Comparison of ENCODE assay signal across 14 mouse cellular contexts in genomic region chr16:5007492-5007891, GRCm38 (mm10). TPM values are rescaled to one million over a fixed set of nuclear protein-coding genes. Genes with fewer than 3 reads are reported as not detected.
DNase-seq lines count a peak whose midpoint lies in the region; ATAC-seq and TF ChIP-seq lines count a peak whose summit lies in the region.
"Had no signal": no experiment of that assay in that cellular context is flagged by ENCODE, and none has a peak within 500 bp of the region (broad histone marks: within the 10 kb centered on the region; RNA-seq: fewer than 3 reads in every experiment).

No protein-coding gene starts in this region.

- peaks cover 10% of the 10 kb centered on the region; the same call in 1 of the 2 replicates for H3K36me3 ChIP-seq in hindbrain, embryonic 10.5 days
- peaks cover 24% of the 10 kb centered on the region for H3K36me3 ChIP-seq in hindbrain, embryonic 13.5 days
- H3K36me3 ChIP-seq in stomach, postnatal 0 days (ENCODE audit: control insufficient read depth, insufficient read depth, low read length), result no peaks in the 10 kb centered on the region

- no peaks in the 10 kb centered on the region for H3K27me3 ChIP-seq in hindbrain, embryonic 10.5 days (ENCODE audit: insufficient read depth, poor library complexity, severe bottlenecking)
- H3K27me3 ChIP-seq in hindbrain, embryonic 13.5 days, result no peaks in the 10 kb centered on the region
- no peaks in the 10 kb centered on the region for H3K27me3 ChIP-seq in stomach, postnatal 0 days (ENCODE audit: control insufficient read depth, insufficient read depth, low read length)
- H3K27me3 ChIP-seq: forebrain, embryonic 12.5 days had no signal

- no peak overlapping the region for H3K4me2 ChIP-seq in hindbrain, embryonic 13.5 days
- H3K4me2 ChIP-seq in stomach, postnatal 0 days (replicated peaks; ENCODE audit: low read depth), result peak overlapping the region; percentile 44
- H3K4me2 ChIP-seq: forebrain, embryonic 12.5 days had no signal

- no peak overlapping the region for H3K9ac ChIP-seq in hindbrain, embryonic 13.5 days
- 0 out of 2 replicates have a peak overlapping the region, but pooled peaks have one; percentile 27 for H3K9ac ChIP-seq in stomach, postnatal 0 days (ENCODE audit: low read length)
- H3K9ac ChIP-seq: forebrain, embryonic 12.5 days had no signal

- peak overlapping the region; percentile 20; the same call in 1 of the 2 replicates for H3K4me3 ChIP-seq in hindbrain, embryonic 10.5 days
- H3K4me3 ChIP-seq in hindbrain, embryonic 13.5 days, result no peak overlapping the region
- H3K4me3 ChIP-seq in stomach, postnatal 0 days (ENCODE audit: low read depth, low read length), result peak overlapping the region; percentile 27
- H3K4me3 ChIP-seq: forebrain, embryonic 12.5 days had no signal

- peaks cover 30% of the 10 kb centered on the region for H3K4me1 ChIP-seq in hindbrain, embryonic 10.5 days (replicated peaks)
- peaks cover 23% of the 10 kb centered on the region for H3K4me1 ChIP-seq in hindbrain, embryonic 13.5 days (replicated peaks)
- no peaks in the 10 kb centered on the region for H3K4me1 ChIP-seq in stomach, postnatal 0 days (replicated peaks; ENCODE audit: control insufficient read depth, insufficient read depth)

- ATAC-seq in hindbrain, embryonic 13.5 days (ENCODE audit: low FRiP score), result no peak
- peak; percentile 43 for ATAC-seq in stomach, postnatal 0 days (ENCODE audit: low FRiP score, low TSS enrichment)
- ATAC-seq: hindbrain, embryonic 16.5 days had no signal

- H3K9me3 ChIP-seq in hindbrain, embryonic 10.5 days, result no peaks in the 10 kb centered on the region
- no peaks in the 10 kb centered on the region for H3K9me3 ChIP-seq in hindbrain, embryonic 13.5 days
- H3K9me3 ChIP-seq in stomach, postnatal 0 days (ENCODE audit: control insufficient read depth, low read length), result no peaks in the 10 kb centered on the region
- H3K9me3 ChIP-seq: forebrain, embryonic 12.5 days had no signal

- WGBS in hindbrain, embryonic 10.5 days, result 51% methylated on average over 6 of the region's 6 CpGs
- 44% methylated on average over 6 of the region's 6 CpGs for WGBS in hindbrain, embryonic 13.5 days
- WGBS in stomach, postnatal 0 days, result 47% methylated on average over 6 of the region's 6 CpGs

- no peak for TF ChIP-seq EP300 in stomach, postnatal 0 days (optimal IDR thresholded peaks at IDR 0.05)

- TF ChIP-seq CTCF in stomach, postnatal 0 days (IDR thresholded peaks at IDR 0.05; ENCODE audit: low read depth), result no peak

- DNase-seq in hindbrain, embryonic 10.5 days (ENCODE audit: low spot score), result no peak
- peak; percentile 6 for DNase-seq in retina, postnatal 1 day
- no peak for DNase-seq in retina, embryonic 14.5 days (ENCODE audit: low spot score)
- DNase-seq in kidney, postnatal 14 days, result peak; percentile 14
- no peak for DNase-seq in stomach, postnatal 0 days (ENCODE audit: low spot score)
- no peak for DNase-seq in adrenal gland, postnatal 4 days (ENCODE audit: low spot score in 2 of 2)
- no peak for DNase-seq in adrenal gland, postnatal 10 days
- DNase-seq: cerebellum, postnatal 36 days; gastrocnemius, postnatal 36 days had no signal

- peak overlapping the region; percentile 66 for H3K27ac ChIP-seq in hindbrain, embryonic 10.5 days
- no peak overlapping the region for H3K27ac ChIP-seq in hindbrain, embryonic 13.5 days
- H3K27ac ChIP-seq in stomach, postnatal 0 days (replicated peaks), result peak overlapping the region; percentile 45; the same call in 1 of the 2 replicates
- H3K27ac ChIP-seq: forebrain, embryonic 12.5 days had no signal

RNA-seq across cellular contexts. Expression of gene Smim22, which starts 0.4 kb away (rescaled TPM):
- polyA plus RNA-seq in hindbrain, embryonic 10.5 days (2016; fragmentation: Nextera tagmentation; extraction: Ambion mirVana), result 4.6 and 5.4 TPM in 2 replicates
- 3.1 and 4.6 TPM in 2 replicates for polyA plus RNA-seq in hindbrain, embryonic 13.5 days (2015; fragmentation: Nextera tagmentation; extraction: Ambion mirVana)
- 112 and 114 TPM in 2 replicates for polyA plus RNA-seq in stomach, postnatal 0 days (2015; fragmentation: Nextera tagmentation; extraction: Ambion mirVana)
- total RNA-seq in adrenal gland, postnatal 4 days (2021), result 1 to 10 TPM in 1 of 2 experiments, not detected in 1; 2.2 TPM
- total RNA-seq in adrenal gland, postnatal 10 days (2021), result 1 to 10 TPM in 1 of 2 experiments, not detected in 1; 1.4 TPM
- total RNA-seq: gastrocnemius, postnatal 36 days; megakaryocyte progenitor cell, adult 5-6 weeks had no signal

RNA-seq across cellular contexts. Expression of gene Rogdi, which starts 5.9 kb away (rescaled TPM):
- 63.7 and 108 TPM in 2 replicates for polyA plus RNA-seq in hindbrain, embryonic 10.5 days (2016; fragmentation: Nextera tagmentation; extraction: Ambion mirVana)
- 153 and 161 TPM in 2 replicates for polyA plus RNA-seq in hindbrain, embryonic 13.5 days (2015; fragmentation: Nextera tagmentation; extraction: Ambion mirVana)
- polyA plus RNA-seq in stomach, postnatal 0 days (2015; fragmentation: Nextera tagmentation; extraction: Ambion mirVana), result 36.6 and 44.7 TPM in 2 replicates
- 10 to 100 TPM; 54.6 to 55.0 TPM for total RNA-seq in adrenal gland, postnatal 4 days (2021)
- 10 to 100 TPM; 33.0 to 43.7 TPM for total RNA-seq in adrenal gland, postnatal 10 days (2021)

RNA-seq across cellular contexts. Expression of gene Sept12, which starts 9.8 kb away (rescaled TPM):
- polyA plus RNA-seq in hindbrain, embryonic 10.5 days (2016; fragmentation: Nextera tagmentation; extraction: Ambion mirVana), result 0.05 TPM in 1 of 2 replicates, not detected in the other
- polyA plus RNA-seq in hindbrain, embryonic 13.5 days (2015; fragmentation: Nextera tagmentation; extraction: Ambion mirVana), result not detected in 2 replicates
- not detected in 2 replicates for polyA plus RNA-seq in stomach, postnatal 0 days (2015; fragmentation: Nextera tagmentation; extraction: Ambion mirVana)
- under 1 TPM in 1 of 2 experiments, not detected in 1; 0.22 TPM for total RNA-seq in adrenal gland, postnatal 4 days (2021)
- total RNA-seq in adrenal gland, postnatal 10 days (2021), result not detected
- total RNA-seq: gastrocnemius, postnatal 36 days; megakaryocyte progenitor cell, adult 5-6 weeks had no signal
- polyA plus RNA-seq: brain, embryonic 14.5 days; forebrain, embryonic 12.5 days; hindbrain, embryonic 16.5 days had no signal

RNA-seq across cellular contexts. Expression of gene Glyr1, which starts 42.2 kb away (rescaled TPM):
- polyA plus RNA-seq in hindbrain, embryonic 10.5 days (2016; fragmentation: Nextera tagmentation; extraction: Ambion mirVana), result 211 and 219 TPM in 2 replicates
- polyA plus RNA-seq in hindbrain, embryonic 13.5 days (2015; fragmentation: Nextera tagmentation; extraction: Ambion mirVana), result 206 and 209 TPM in 2 replicates
- 64.8 and 65.2 TPM in 2 replicates for polyA plus RNA-seq in stomach, postnatal 0 days (2015; fragmentation: Nextera tagmentation; extraction: Ambion mirVana)
- 100 to 1,000 TPM; 110 to 111 TPM for total RNA-seq in adrenal gland, postnatal 4 days (2021)
- total RNA-seq in adrenal gland, postnatal 10 days (2021), result 10 to 100 TPM; 80.1 to 82.7 TPM

RNA-seq across cellular contexts. Expression of gene Ubn1, which starts 42.4 kb away (rescaled TPM):
- polyA plus RNA-seq in hindbrain, embryonic 10.5 days (2016; fragmentation: Nextera tagmentation; extraction: Ambion mirVana), result 17.8 TPM in 2 replicates
- 16.0 and 16.3 TPM in 2 replicates for polyA plus RNA-seq in hindbrain, embryonic 13.5 days (2015; fragmentation: Nextera tagmentation; extraction: Ambion mirVana)
- polyA plus RNA-seq in stomach, postnatal 0 days (2015; fragmentation: Nextera tagmentation; extraction: Ambion mirVana), result 9.1 and 9.3 TPM in 2 replicates
- 10 to 100 TPM; 41.2 to 43.4 TPM for total RNA-seq in adrenal gland, postnatal 4 days (2021)
- total RNA-seq in adrenal gland, postnatal 10 days (2021), result 10 to 100 TPM; 33.8 to 37.1 TPM

Comparison
In these comparisons a context has a peak if more than half of its experiments do, and no peak if none do; other contexts are left out.
1. DNase-seq: peak in retina, postnatal 1 day (single experiment) and kidney, postnatal 14 days (single experiment); none in hindbrain, embryonic 10.5 days (single experiment), retina, embryonic 14.5 days (single experiment), stomach, postnatal 0 days (single experiment), adrenal gland, postnatal 4 days (0 of 2) and adrenal gland, postnatal 10 days (single experiment).
2. RNA of gene Smim22, which starts 0.4 kb away (polyA plus RNA-seq): 112 to 114 TPM in stomach, postnatal 0 days; 4.6 to 5.4 TPM in hindbrain, embryonic 10.5 days and 3.1 to 4.6 TPM in hindbrain, embryonic 13.5 days; every median in the first group is over 10 times any median in the second.